Mouse (Mus musculus): Measurements from ENCODE around the gene Il33.

The Il33 gene

DNA sequence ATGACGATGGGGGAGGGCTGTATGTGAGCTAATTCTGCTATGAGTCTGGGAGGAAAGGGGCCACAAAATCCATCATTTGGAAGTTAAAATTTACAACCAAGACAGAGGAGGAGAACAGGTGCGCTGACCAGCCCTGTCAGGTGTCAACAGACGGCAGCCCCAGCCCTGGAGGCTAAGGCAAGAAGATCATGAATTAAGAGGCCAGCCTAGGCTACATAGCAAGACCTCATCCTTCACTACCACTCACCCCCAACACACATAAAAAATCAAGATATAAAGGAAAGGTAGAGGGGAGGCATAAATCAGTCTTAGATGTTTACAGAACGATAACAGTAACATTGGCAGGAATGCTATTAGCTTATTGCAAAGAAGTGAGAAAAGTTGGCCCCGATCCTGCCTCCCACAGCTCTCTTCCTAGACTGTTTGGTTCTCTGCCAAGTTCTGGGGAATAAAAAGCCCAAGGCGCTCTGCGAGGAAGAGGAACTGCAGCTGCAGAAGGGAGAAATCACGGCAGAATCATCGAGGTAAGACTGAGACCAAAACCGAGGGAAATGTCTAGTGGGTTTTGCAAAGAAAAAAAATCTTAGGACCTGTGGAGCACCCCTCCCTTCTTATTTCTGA is at the start of gene Il33:
TSS of gene Il33 (plus strand) at position 477 of the 621 bp plus-strand sequence.
- TF ChIP-seq GATA4 (IDR thresholded peaks at IDR 0.05; ENCODE audit: insufficient replicate concordance, low read length), result no peak

- no peak for TF ChIP-seq GATA4 (IDR thresholded peaks at IDR 0.05; ENCODE audit: insufficient replicate concordance, low read length)
These were observed 47.3 kb upstream of the Il33 start for GRCm38 (mm10) chr19:29877422-29878291.

GRCm38 (mm10) chr19:29878896-29879504 is 45.9 kb upstream of the Il33 start:
- peak; percentile 37; the same call in 1 of the 2 replicates for TF ChIP-seq GATA4 (IDR thresholded peaks at IDR 0.05; ENCODE audit: insufficient replicate concordance, low read length)

DNA sequence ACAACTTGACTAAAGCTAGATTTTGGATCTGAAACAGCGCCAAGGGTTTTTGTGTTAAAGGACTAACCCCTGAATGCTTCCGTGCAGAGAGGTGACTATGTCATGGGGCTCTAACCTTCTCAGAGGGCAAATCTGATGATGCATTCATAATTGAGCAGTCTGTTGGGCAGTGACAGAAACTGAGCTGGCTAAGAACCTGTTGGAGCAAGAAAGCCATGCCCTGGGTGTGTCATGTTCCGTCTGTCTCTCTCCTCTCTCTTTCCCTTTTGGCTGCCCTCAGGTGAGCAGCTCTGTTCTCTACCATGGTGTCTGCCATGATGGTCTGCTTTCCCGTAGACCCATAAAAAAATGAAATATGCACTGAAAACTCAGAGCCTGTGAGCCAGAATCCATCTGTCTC is 44.0 kb upstream of the Il33 start:
- no peak for TF ChIP-seq GATA4 (IDR thresholded peaks at IDR 0.05; ENCODE audit: insufficient replicate concordance, low read length)

DNA sequence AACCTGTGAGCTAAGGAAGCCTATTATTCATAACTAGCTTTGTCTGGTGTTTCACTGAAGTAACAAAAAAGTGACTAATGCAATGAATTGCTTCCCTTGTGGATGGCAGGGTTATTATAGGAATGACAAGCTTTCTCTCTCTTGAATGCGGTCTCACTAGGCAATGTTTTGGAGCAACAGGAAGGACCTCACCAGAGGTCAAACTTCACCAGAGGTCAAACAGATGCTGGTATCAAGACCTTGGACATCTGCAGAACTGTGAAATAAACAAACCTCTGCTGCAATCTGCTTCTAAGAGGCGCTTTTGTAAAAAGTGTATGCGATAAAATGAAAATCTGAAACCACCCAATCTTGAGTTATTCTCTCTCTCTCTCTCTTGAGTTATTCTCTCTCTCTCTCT is 42.2 kb upstream of the Il33 start:
- TF ChIP-seq GATA4 (IDR thresholded peaks at IDR 0.05; ENCODE audit: insufficient replicate concordance, low read length), result no peak

GRCm38 (mm10) chr19:29885548-29885947 is 39.4 kb upstream of the Il33 start:
- no peak for TF ChIP-seq GATA4 (IDR thresholded peaks at IDR 0.05; ENCODE audit: insufficient replicate concordance, low read length)

- no peak for TF ChIP-seq GATA4 (IDR thresholded peaks at IDR 0.05; ENCODE audit: insufficient replicate concordance, low read length)
These were observed 37.4 kb upstream of the Il33 start for GRCm38 (mm10) chr19:29887476-29887875.

DNA sequence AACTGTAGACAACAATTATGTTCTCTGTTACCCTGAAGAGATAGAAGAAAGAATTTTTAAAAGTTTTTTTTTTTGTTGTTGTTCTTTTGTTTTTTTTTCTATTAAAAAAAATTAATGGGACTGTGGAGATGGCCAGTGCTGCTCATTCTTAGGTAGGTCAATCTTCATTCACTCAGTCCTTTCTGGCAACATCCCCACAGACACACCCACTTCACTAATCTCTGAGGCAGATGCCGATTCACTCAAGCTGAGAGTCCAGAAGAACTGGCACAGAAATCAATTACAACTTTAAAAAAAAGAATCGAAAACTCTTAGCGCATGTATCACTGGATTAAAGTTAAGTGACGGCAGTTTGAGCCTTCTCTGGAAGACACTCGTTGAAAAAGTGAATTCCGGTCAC is 36.0 kb upstream of the Il33 start:
- no peak for TF ChIP-seq GATA4 (IDR thresholded peaks at IDR 0.05; ENCODE audit: insufficient replicate concordance, low read length)

GRCm38 (mm10) chr19:29891981-29892380 is 32.9 kb upstream of the Il33 start:
- no peak for TF ChIP-seq GATA4 (IDR thresholded peaks at IDR 0.05; ENCODE audit: insufficient replicate concordance, low read length)

DNA sequence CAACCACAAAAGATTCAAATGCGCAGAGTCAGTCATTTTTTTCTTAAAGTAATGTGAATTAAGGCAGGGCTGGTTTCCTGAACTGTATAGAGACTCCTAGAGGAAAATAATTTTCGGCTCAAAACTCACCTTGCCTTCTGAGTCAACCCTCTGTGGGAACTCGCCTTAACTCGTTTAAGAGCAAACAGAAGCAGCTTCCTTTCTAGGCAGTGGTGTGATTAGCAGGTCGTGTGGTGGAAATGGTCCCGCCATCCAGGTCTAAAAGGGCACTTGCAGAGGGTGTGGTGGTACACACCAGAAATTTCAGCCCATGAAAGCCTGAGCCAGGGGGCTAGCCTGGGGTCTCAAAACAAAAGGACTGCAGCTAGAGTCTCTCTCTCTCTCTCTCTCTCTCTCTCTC is 32.1 kb upstream of the Il33 start:
- TF ChIP-seq GATA4 (IDR thresholded peaks at IDR 0.05; ENCODE audit: insufficient replicate concordance, low read length), result no peak

DNA sequence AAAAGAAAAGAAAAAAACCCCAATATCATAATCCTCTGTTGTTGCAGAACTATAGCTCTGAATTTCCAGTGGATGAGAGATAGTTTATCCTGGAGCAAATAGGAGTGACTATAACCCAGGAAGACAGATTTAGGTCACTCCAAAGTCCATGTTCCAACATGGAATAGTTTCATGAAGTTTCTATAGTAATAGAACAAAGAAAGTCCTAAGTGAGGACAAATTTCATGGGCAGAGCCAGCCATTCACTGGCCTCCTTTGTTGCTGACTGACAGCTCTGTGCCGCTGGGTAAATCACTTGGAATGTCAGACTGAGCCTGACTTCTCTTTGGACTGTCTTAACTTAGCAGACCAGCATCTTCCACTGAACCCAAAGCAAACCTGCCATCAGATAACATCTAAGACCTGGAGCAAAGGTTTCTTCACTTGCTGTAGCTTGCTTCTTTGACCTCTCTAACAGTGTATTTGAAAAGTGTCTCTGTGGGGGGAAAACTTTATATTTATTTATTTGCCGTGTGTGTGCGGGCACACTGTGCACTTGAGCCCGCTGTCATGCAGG is 31.1 kb upstream of the Il33 start:
- TF ChIP-seq GATA4 (IDR thresholded peaks at IDR 0.05; ENCODE audit: insufficient replicate concordance, low read length), result no peak

DNA sequence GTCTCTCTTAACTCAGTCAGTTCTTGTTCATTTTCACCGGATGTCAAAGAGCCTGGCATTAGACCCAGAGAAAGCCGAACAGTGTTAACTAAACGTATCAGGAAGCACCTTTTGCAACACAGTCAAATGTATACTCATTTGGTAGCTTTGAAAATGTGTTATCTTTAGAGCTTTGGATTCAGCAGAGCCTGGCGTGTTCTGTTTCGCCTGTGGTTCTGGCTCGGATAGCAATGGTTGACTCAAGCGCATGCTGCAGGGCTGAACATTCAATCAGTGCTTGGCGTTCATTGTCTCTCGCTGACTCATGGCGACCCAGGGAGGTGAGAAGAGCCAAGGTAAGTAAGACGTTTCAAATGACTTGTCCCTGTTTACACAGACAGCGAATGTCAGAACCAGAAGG is 30.5 kb upstream of the Il33 start:
- TF ChIP-seq GATA4 (IDR thresholded peaks at IDR 0.05; ENCODE audit: insufficient replicate concordance, low read length), result no peak

- no peak for TF ChIP-seq GATA4 (IDR thresholded peaks at IDR 0.05; ENCODE audit: insufficient replicate concordance, low read length)
These were observed 29.9 kb upstream of the Il33 start for GRCm38 (mm10) chr19:29895047-29895446.

- TF ChIP-seq GATA4 (IDR thresholded peaks at IDR 0.05; ENCODE audit: insufficient replicate concordance, low read length), result no peak
These were observed 24.6 kb upstream of the Il33 start for GRCm38 (mm10) chr19:29900318-29900717.

- TF ChIP-seq GATA4 (IDR thresholded peaks at IDR 0.05; ENCODE audit: insufficient replicate concordance, low read length), result no peak
These were observed 22.4 kb upstream of the Il33 start for GRCm38 (mm10) chr19:29902343-29903070.
